Mouse (Mus musculus) ovary, postnatal 36 days (tissue): Measurements from ENCODE around the gene Pde4a.
A peak's percentile ranks its signal among the peaks of the same experiment; 100 is the strongest.
"Not testable (repeated sequence)": the region's sequence is repeated elsewhere in the genome, so short reads cannot be mapped to it uniquely, and the experiment has no call there.

Source experiments
- DNase-seq: peaks from one replicate; pipeline ENCODE4 v3.0.0; 2022; ENCODE audit warnings: low spot score, mixed read lengths

Gene Pde4a

DNA sequence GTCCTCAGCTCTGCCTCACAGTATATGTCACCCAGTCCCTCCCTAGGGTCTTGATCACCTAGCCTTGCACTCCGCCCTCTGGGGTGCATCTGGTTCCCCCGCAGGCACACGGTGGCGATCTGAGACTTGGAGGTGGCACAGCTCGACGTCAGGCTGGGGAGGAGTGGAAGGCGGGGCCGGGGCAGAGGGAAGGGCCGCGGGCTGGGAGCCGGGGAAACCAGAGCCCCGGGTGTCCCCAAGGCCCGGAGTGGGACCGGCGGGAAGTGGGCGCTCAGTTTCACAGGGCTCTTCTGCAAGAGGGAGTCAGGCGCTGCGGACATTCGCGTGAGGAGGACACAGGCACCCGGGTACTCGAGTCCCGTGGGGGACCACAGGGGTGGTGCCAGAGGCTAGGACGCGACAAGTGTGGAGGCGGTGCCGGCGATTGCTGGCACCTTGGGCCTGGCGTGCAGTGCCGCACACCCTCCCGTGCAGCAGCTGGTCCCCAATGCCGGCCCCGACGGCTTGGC, 18.4 kb downstream of the Pde4a start:
- DNase-seq = peak; percentile 67

- no peak for DNase-seq
Measured at GRCm38 (mm10) chr9:21184733-21185132, 19.2 kb downstream of the Pde4a start.

DNA sequence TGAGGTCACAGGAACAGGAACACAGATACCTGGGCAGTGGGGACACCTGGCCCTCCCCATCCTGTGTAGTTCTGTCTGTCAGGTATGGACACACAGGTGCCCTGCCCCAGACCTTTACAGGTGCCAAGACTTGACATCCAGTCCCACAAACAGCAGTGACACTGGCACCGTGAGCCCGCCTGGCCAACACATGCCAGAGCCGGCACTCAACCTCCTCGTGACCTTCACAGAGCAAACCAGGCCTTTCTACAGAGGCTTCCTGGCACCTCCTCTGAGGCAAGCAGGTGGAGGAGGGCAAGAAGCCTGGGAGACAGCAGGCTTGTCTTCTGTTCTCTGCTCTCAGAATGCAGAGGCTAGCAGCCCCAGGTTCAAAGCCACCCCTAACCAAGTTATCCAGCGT, 19.9 kb downstream of the Pde4a start:
- DNase-seq = no peak

GRCm38 (mm10) chr9:21189905-21190304, 24.4 kb downstream of the Pde4a start:
- DNase-seq = no peak

DNA sequence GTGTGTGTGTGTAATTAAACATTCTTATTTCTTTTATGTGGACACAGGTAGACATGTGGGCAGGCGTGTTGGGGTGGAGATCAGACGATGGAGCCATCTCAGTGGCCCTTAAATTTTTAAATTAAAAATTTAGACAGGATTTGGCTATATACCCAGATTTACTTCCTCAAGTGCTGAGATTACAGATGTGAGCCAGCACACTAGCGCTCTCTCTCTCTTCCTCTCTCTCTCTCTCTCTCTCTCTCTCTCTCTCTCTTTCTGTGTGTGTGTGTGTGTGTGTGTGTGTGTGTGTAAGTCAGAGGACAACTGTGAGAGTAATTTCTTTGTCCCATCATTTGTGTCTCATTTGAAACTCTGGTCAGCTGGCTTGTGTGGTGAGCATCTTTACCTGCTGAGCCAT, 25.2 kb downstream of the Pde4a start:
- no peak for DNase-seq

DNA sequence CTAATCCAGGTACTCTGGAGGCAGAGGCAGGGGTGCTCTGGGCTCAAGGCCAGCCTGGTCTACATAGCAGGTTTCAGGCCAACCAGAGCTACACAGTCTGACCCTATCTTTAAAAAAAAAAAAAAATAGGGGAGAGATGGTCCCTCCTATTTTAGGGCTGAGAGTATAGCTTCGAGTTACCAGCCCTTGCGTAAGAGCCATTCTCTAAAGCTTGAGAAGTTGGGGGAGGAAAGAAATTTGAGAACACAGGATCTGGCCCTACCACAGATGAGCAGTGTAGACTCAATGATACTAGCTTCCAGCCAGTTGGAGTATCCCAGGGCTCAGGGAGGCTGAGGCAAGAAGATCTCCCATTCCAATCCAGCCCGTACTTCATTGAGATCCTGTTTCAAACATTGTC, 28.3 kb downstream of the Pde4a start:
- DNase-seq = no peak

GRCm38 (mm10) chr9:21194787-21195493, 29.4 kb downstream of the Pde4a start:
- DNase-seq = no peak

DNA sequence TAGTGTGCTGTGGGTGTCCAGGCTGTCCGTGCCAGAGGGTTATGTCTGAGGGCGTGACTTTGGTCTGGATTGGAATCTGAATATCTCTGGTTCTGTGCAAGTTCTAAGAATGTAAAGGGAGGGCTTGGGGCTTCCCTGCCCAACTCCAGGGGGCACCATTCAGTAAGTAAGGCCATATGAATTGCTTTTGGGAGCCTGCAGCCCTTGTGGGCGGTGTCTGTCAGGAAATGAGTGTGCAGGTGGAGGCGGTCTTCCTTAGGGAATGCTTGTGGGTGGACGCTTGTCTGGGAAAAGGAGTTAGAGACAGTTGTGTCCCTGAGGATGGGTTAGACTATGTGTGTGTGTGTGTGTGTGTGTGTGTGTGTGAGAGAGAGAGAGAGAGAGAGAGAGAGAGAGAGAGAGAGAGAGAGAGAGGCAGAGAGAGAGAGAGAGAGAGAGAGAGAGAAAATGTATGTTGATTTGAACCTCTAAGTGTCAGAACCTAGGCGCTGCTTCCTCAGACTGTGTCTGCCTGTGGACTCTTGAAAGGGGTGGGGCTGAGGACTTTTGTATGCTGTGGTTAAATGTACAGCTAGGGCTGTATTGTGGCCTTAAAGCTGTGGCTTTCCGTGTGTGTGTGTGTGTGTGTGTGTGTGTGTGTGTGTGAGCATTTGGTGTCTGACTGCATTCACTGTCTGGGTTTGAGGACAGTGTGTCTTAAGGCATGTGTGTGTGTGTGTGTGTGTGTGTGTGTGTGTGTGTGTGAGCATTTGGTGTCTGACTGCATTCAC, 30.4 kb downstream of the Pde4a start:
- DNase-seq = not testable (repeated sequence)

DNA sequence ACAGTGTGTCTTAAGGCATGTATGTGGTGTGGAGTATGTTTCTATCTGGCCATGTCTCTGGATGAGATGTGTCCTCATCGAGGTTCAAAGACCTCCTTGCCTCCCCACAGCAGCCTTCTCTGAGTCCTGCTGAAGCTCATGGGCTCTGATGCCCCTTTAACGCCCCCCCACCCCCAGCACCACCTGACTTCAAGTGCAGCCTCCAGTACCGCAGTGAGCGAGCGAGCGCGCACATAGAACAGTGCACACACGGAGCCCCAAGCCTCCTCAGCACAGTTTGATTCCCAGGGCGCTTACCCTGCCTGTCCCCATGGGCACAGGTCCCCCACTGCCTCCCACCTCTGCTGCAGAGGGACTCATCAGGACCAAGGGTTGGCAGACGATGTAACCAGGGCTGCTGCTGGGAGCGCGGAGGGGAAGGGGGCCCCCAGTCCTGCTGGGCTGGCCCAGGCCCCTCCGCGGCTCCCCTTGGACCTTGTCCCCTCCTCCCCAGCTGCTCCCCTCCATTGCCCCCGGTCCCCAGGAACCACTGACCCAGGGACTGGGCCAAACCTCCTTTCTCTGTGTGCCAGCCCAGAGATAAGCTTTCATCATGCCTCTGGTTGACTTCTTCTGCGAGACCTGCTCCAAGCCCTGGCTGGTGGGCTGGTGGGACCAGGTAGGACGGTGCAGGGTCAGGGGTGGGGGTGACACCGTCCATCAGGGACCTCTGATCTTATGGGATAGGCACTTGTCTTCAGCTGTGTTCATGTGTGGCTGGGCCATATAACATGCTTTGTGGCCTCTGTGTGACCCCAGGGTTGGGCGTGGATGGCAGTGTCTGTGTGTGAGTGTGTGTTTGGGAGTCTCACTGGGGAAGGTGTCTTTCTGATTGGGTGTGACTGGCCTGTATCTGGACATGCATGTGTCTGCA, 31.3 kb downstream of the Pde4a start:
- no peak for DNase-seq

DNA sequence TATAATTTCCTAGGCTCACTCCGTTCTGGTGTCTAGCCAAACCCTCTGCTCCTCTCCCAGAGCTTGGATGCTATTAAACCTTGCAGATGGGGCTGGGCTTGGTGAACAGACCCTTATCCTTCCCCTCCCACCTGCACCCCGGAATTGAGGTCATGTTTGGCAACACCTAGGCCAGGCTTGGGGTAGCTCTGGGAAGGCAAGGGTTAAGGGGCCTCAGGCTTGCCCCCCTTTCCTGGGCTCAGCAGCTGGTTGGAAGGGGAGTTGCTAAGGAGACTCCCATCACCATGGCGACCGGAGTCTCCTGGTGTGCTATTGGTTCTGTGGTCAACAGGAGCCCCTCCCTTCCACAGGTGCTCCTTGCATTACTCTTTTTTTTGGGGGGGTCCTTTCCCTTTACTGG, 32.5 kb downstream of the Pde4a start:
- DNase-seq = no peak

GRCm38 (mm10) chr9:21198960-21199359, 33.4 kb downstream of the Pde4a start:
- no peak for DNase-seq

- DNase-seq = no peak
Measured at GRCm38 (mm10) chr9:21204156-21204527, 38.6 kb downstream of the Pde4a start.

DNA sequence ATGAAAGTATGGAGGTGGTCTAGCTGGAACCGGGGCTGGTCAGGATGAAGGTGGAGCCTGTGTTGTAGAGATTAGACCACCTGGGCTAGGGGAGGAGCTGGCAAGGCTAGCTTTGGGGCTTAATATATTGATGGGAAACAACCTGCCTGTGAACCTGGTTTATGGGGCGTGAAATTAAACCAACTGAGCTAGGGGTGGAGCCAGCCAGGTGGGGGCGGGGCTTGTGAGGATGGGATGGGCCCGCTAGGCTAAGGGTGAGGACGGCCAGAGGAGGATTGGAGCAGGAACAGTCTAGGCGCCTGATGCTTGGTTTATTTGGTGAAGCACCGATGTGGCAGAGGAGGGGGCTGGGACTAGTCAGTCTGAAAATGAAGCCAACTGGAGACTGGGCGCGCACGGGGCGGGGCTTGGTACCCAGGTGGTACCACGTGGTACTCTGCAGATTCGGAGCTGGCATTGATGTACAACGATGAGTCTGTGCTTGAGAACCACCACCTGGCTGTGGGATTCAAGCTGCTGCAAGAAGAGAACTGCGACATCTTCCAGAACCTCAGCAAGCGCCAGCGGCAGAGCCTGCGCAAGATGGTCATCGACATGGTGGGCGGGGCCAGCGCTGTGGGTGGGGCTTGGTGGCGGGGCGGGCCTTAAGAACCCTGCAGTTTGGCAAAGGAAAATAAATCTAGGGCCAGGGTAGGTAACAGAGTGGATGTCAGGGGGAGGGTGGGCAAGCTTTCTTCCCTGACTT, 39.2 kb downstream of the Pde4a start:
- DNase-seq = no peak

DNA sequence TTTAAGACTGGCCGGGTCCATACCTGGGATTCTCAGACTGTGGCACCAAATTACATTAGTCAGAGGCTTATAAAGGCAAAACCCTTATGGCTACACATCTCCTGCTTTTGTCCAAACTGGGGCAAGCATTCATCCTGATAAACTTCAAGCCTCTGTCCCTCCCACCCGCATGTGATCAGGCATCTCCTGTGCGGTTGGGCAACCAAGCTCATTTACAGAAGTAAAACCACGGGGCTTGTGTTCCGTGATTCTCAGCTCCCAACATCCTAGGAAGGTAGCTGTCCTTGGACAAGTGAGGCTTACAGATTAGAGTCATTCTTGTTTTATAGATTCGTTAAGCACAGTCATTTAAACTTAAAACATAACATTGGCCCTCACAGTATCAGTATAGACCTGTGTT, 41.3 kb downstream of the Pde4a start:
- no peak for DNase-seq

DNA sequence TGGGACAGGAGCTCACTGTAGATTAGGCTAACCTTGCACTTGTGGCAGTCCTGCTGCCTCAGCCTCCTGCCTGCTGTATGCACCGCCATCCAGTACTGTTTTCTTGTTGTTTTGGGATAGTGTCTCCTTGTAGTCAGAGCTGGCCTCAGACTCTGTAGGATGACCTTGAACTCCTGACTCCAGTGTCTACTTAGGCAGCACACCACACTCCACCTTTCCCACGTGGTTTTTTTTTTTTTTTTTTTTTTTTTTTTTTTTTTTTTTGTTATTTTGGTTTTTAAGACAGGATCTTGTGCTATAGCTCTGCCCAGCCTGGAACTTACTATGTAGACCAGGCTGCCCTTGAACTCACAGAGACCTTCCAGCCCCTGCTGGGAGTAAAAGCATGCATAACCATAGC, 43.1 kb downstream of the Pde4a start:
- DNase-seq = no peak

GRCm38 (mm10) chr9:21210821-21211220, 45.3 kb downstream of the Pde4a start:
- no peak for DNase-seq

- DNase-seq = no peak
Measured at GRCm38 (mm10) chr9:21211624-21212023, 46.1 kb downstream of the Pde4a start.

GRCm38 (mm10) chr9:21213617-21214190, 48.2 kb downstream of the Pde4a start:
- no peak for DNase-seq

GRCm38 (mm10) chr9:21216050-21216841, 50.7 kb downstream of the Pde4a start:
- DNase-seq = no peak

DNA sequence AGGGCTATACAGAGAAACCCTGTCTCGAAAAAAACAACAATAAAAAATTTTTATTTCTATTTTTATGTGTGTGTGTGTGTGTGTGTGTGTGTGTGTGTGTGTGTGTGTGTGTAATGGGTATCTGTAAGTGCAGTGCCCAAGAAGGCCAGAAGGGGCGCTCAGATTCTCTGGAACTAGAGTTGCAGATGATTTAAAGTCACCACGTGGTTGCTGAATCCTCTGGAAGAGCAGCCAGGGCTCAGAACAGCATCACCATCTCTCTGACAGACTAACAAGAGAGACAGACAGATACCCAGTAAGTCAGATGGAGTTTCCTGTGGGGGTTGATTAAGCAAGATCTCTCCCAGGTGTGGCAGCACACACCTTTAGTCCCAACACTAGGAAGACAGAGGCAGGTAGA, 54.3 kb downstream of the Pde4a start:
- no peak for DNase-seq
